27 mouse cellular contexts compared by ENCODE assay signal in genomic region chr10:46345315-46345714, GRCm38 (mm10).
DNase-seq lines count a peak whose midpoint lies in the region; ATAC-seq and TF ChIP-seq lines count a peak whose summit lies in the region.
"Had no signal": no experiment of that assay in that cellular context is flagged by ENCODE, and none has a peak within 500 bp of the region (broad histone marks: within the 10 kb centered on the region; RNA-seq: fewer than 3 reads in every experiment).

No protein-coding gene starts in this region.

- H3K4me2 ChIP-seq in hindbrain, postnatal 0 days (ENCODE audit: low read depth, low read length), result no peak overlapping the region
- H3K4me2 ChIP-seq in kidney, embryonic 15.5 days, result no peak overlapping the region
- H3K4me2 ChIP-seq: embryonic facial prominence, embryonic 13.5 days; heart, embryonic 12.5 days; limb, embryonic 15.5 days; liver, embryonic 15.5 days; lung, embryonic 15.5 days; neural tube, embryonic 15.5 days had no signal

- peak; percentile 18 for DNase-seq in hindbrain, postnatal 0 days (ENCODE audit: low spot score)
- DNase-seq in hindbrain, embryonic 10.5 days (ENCODE audit: low spot score), result no peak
- peak; percentile 47 for DNase-seq in brain, embryonic 14.5 days (ENCODE audit: low read depth)
- DNase-seq in cerebellum, adult 11-12 months, result peak; percentile 8
- peak; percentile 30 to 44 for DNase-seq in layer of hippocampus, adult 2 months (ENCODE audit: low spot score in 2 of 2)
- DNase-seq in gastrocnemius, postnatal 10 days, result no peak
- DNase-seq in adrenal gland, adult 8-10 months, result no peak
- DNase-seq: adrenal gland, postnatal 25 days; heart, adult 11 months; heart, postnatal 10 days; kidney, postnatal 36 days; lung, postnatal 36 days; right cerebral cortex, adult 18-20 months; right cerebral cortex, postnatal 4 days; thymus, postnatal 25 days had no signal

- no peak overlapping the region for H3K4me3 ChIP-seq in hindbrain, postnatal 0 days (ENCODE audit: low read length)
- no peak overlapping the region for H3K4me3 ChIP-seq in hindbrain, embryonic 10.5 days
- H3K4me3 ChIP-seq in layer of hippocampus, adult 2 months, result no peak overlapping the region
- no peak overlapping the region for H3K4me3 ChIP-seq in kidney, embryonic 15.5 days (replicated peaks)
- H3K4me3 ChIP-seq: embryonic facial prominence, embryonic 13.5 days; erythroblast, embryonic 14.5 days; heart, embryonic 12.5 days; limb, embryonic 15.5 days; liver, embryonic 15.5 days; lung, embryonic 15.5 days; megakaryocyte, embryonic 14.5 days; neural tube, embryonic 15.5 days had no signal

- H3K27ac ChIP-seq in hindbrain, postnatal 0 days, result no peak overlapping the region
- H3K27ac ChIP-seq in hindbrain, embryonic 10.5 days, result no peak overlapping the region
- peak overlapping the region; percentile 54 for H3K27ac ChIP-seq in layer of hippocampus, adult 2 months
- no peak overlapping the region for H3K27ac ChIP-seq in kidney, embryonic 15.5 days
- H3K27ac ChIP-seq: embryonic facial prominence, embryonic 13.5 days; limb, embryonic 15.5 days; liver, embryonic 15.5 days; lung, embryonic 15.5 days; neural tube, embryonic 15.5 days had no signal

- TF ChIP-seq CTCF in hindbrain, postnatal 0 days (IDR thresholded peaks at IDR 0.05; ENCODE audit: low read depth), result no peak
- no peak for TF ChIP-seq CTCF in brain, embryonic 14.5 days (IDR thresholded peaks at IDR 0.05; ENCODE audit: borderline replicate concordance, extremely low read depth, insufficient read depth, insufficient read length)
- TF ChIP-seq CTCF in layer of hippocampus, adult 2 months (conservative IDR thresholded peaks at IDR 0.05), result no peak

- H3K9me3 ChIP-seq in hindbrain, postnatal 0 days (ENCODE audit: low read length), result no peaks in the 10 kb centered on the region
- no peaks in the 10 kb centered on the region for H3K9me3 ChIP-seq in hindbrain, embryonic 10.5 days
- H3K9me3 ChIP-seq in kidney, embryonic 15.5 days (replicated peaks), result no peaks in the 10 kb centered on the region
- H3K9me3 ChIP-seq: embryonic facial prominence, embryonic 13.5 days; heart, embryonic 12.5 days; limb, embryonic 15.5 days; liver, embryonic 15.5 days; lung, embryonic 15.5 days; megakaryocyte, embryonic 14.5 days; neural tube, embryonic 15.5 days had no signal

- no peaks in the 10 kb centered on the region for H3K36me3 ChIP-seq in hindbrain, postnatal 0 days (ENCODE audit: insufficient read depth, low read length)
- H3K36me3 ChIP-seq in hindbrain, embryonic 10.5 days, result no peaks in the 10 kb centered on the region
- H3K36me3 ChIP-seq in kidney, embryonic 15.5 days, result no peaks in the 10 kb centered on the region
- H3K36me3 ChIP-seq: embryonic facial prominence, embryonic 13.5 days; heart, embryonic 12.5 days; limb, embryonic 15.5 days; liver, embryonic 15.5 days; lung, embryonic 15.5 days; neural tube, embryonic 15.5 days had no signal

- no peaks in the 10 kb centered on the region for H3K27me3 ChIP-seq in hindbrain, postnatal 0 days (ENCODE audit: insufficient read depth, low read length)
- H3K27me3 ChIP-seq in hindbrain, embryonic 10.5 days (ENCODE audit: insufficient read depth, poor library complexity, severe bottlenecking), result no peaks in the 10 kb centered on the region
- H3K27me3 ChIP-seq in kidney, embryonic 15.5 days, result no peaks in the 10 kb centered on the region
- H3K27me3 ChIP-seq: embryonic facial prominence, embryonic 13.5 days; heart, embryonic 12.5 days; limb, embryonic 15.5 days; liver, embryonic 15.5 days; lung, embryonic 15.5 days; megakaryocyte, embryonic 14.5 days; neural tube, embryonic 15.5 days had no signal

- no peak for ATAC-seq in hindbrain, postnatal 0 days
- ATAC-seq in kidney, embryonic 15.5 days (replicated peaks; ENCODE audit: low FRiP score), result no peak
- ATAC-seq: activated CD4-positive, CD25-positive, alpha-beta regulatory T cell, adult 4 months; intestine, postnatal 0 days; midbrain, embryonic 16.5 days had no signal

- TF ChIP-seq POLR2A in brain, embryonic 14.5 days (IDR thresholded peaks at IDR 0.05; ENCODE audit: borderline replicate concordance, extremely low read depth, insufficient read depth, insufficient read length, poor library complexity, severe bottlenecking), result no peak

- H3K9ac ChIP-seq in hindbrain, postnatal 0 days (replicated peaks; ENCODE audit: low read length), result no peak overlapping the region
- H3K9ac ChIP-seq in kidney, embryonic 15.5 days, result no peak overlapping the region
- H3K9ac ChIP-seq: embryonic facial prominence, embryonic 13.5 days; heart, embryonic 12.5 days; limb, embryonic 15.5 days; liver, embryonic 15.5 days; lung, embryonic 15.5 days; neural tube, embryonic 15.5 days had no signal

- 46% methylated on average over 4 of the region's 4 CpGs for WGBS in hindbrain, postnatal 0 days
- 78% methylated on average over 4 of the region's 4 CpGs for WGBS in hindbrain, embryonic 10.5 days
- 80% methylated on average over 4 of the region's 4 CpGs for WGBS in kidney, embryonic 15.5 days

- no peaks in the 10 kb centered on the region for H3K4me1 ChIP-seq in hindbrain, postnatal 0 days (ENCODE audit: insufficient read depth, low read length)
- peaks cover 8% of the 10 kb centered on the region for H3K4me1 ChIP-seq in hindbrain, embryonic 10.5 days (replicated peaks)
- no peaks in the 10 kb centered on the region for H3K4me1 ChIP-seq in kidney, embryonic 15.5 days
- H3K4me1 ChIP-seq: embryonic facial prominence, embryonic 13.5 days; heart, embryonic 12.5 days; limb, embryonic 15.5 days; liver, embryonic 15.5 days; lung, embryonic 15.5 days; megakaryocyte, embryonic 14.5 days had no signal

Comparison
In these comparisons a context has a peak if more than half of its experiments do, and no peak if none do; other contexts are left out.
1. DNase-seq: peak in hindbrain, postnatal 0 days (single experiment), brain, embryonic 14.5 days (single experiment), cerebellum, adult 11-12 months (single experiment) and layer of hippocampus, adult 2 months (2 of 2); none in hindbrain, embryonic 10.5 days (single experiment), gastrocnemius, postnatal 10 days (single experiment) and adrenal gland, adult 8-10 months (single experiment).